Mouse (Mus musculus) C2C12 (cell line): ENCODE results near the gene Lrba.

ENCODE experiments used
- CEBPB ChIP-seq: IDR thresholded peaks from one replicate; pipeline ENCODE4 v1.6.1; 2011; ENCODE audit warnings: low read depth, mild to moderate bottlenecking, control low read depth, moderate library complexity
- CTCF ChIP-seq: IDR thresholded peaks from one replicate; pipeline ENCODE4 v1.5.1; 2011; ENCODE audit not compliant: control insufficient read depth, insufficient read depth, insufficient read length
- FOSL1 ChIP-seq: IDR thresholded peaks from one replicate; pipeline ENCODE4 v1.8.0; 2011; ENCODE audit warnings: mild to moderate bottlenecking, low read length; ENCODE audit not compliant: poor library complexity, insufficient read depth, severe bottlenecking
- MAX ChIP-seq: IDR thresholded peaks from one replicate; pipeline ENCODE4 v1.6.1; 2011; ENCODE audit warnings: mild to moderate bottlenecking, control low read depth
- MYOD1 ChIP-seq: IDR thresholded peaks from one replicate; pipeline ENCODE4 v1.6.1; 2011; ENCODE audit warnings: low read depth; ENCODE audit not compliant: control insufficient read depth, insufficient read length
- MYOG ChIP-seq: IDR thresholded peaks from one replicate; pipeline ENCODE4 v1.6.1; 2011; ENCODE audit not compliant: control insufficient read depth, insufficient read length; ENCODE audit errors: extremely low read depth
- USF1 ChIP-seq: IDR thresholded peaks from one replicate; pipeline ENCODE4 v1.6.1; 2011; ENCODE audit warnings: low read depth, mild to moderate bottlenecking, control low read depth, moderate library complexity

GRCm38 (mm10) chr3:86806834-86807233 lies 582.4 kb downstream of the Lrba start:
- TF ChIP-seq CEBPB (no peak), CTCF (no peak), USF1 (no peak), MYOD1 (no peak), MYOG (no peak), MAX (no peak), FOSL1 (no peak)
